Mouse (Mus musculus) effector memory CD4-positive, alpha-beta T cell, adult 5 months (primary cell): Measurements from ENCODE around the gene Rab42. TPM values are rescaled to one million over a fixed set of nuclear protein-coding genes. Genes with fewer than 3 reads are reported as not detected.

Experiments
- polyA plus RNA-seq: library from polyadenylated mRNA; unstranded; fragments of 100-300 nt; shearing (Covaris generic); gene quantifications from one replicate; pipeline ENCODE4 v1.2.1, GENCODE M21; 2017

Gene Rab42
- polyA plus RNA-seq = not detected

GRCm38 (mm10) chr4:132302939-132303479 lies at the start of gene Rab42:
Rab42 (minus strand) TSS chr4:132303385.

GRCm38 (mm10) chr4:132329115-132329834 lies 26.1 kb upstream of the Rab42 start, which contains the start of gene Trnau1ap:
Trnau1ap (minus strand) TSS chr4:132329538.

GRCm38 (mm10) chr4:132274156-132274862 lies 28.9 kb downstream of the Rab42 start, which contains the start of gene Taf12:
Taf12 (plus strand) TSS chr4:132274375.

GRCm38 (mm10) chr4:132261514-132262357 lies 41.4 kb downstream of the Rab42 start, which contains the start of gene Gmeb1:
Gmeb1 (minus strand) TSS chr4:132261602.

Other genes with a start within 250 kb of the Rab42 start
- gene Gm10300, start 228.7 kb downstream of the Rab42 start, polyA plus RNA-seq = 0.39 TPM
- gene Epb41, start 228.1 kb downstream of the Rab42 start, polyA plus RNA-seq = 205 TPM
- gene Oprd1, start 158.9 kb downstream of the Rab42 start, polyA plus RNA-seq = not detected
- gene Ythdf2, start 91.1 kb downstream of the Rab42 start, polyA plus RNA-seq = 91.9 TPM
- 4.7 TPM for gene Gmeb1, start 41.8 kb downstream of the Rab42 start, polyA plus RNA-seq
- gene Taf12, start 29.0 kb downstream of the Rab42 start, polyA plus RNA-seq = 44.0 TPM
- gene Trnau1ap, start 26.2 kb upstream of the Rab42 start, polyA plus RNA-seq = 54.2 TPM
- gene Rcc1, start 50.2 kb upstream of the Rab42 start, polyA plus RNA-seq = 16.0 TPM
- gene Phactr4, start 119.1 kb upstream of the Rab42 start, polyA plus RNA-seq = 4.2 TPM
- gene Med18, start 160.5 kb upstream of the Rab42 start, polyA plus RNA-seq = 8.8 TPM
- gene Sesn2, start 207.1 kb upstream of the Rab42 start, polyA plus RNA-seq = 9.7 TPM
- 85.5 TPM for gene Atpif1, start 230.3 kb upstream of the Rab42 start, polyA plus RNA-seq
- gene Dnajc8, start 232.2 kb upstream of the Rab42 start, polyA plus RNA-seq = 198 TPM